Mouse (Mus musculus): ENCODE measurements around the gene Il18bp. TPM values are rescaled to one million over a fixed set of nuclear protein-coding genes. Genes with fewer than 3 reads are reported as not detected.

Il18bp gene
- polyA plus RNA-seq, 1 experiment, result 49.6 TPM

Other genes starting within 250 kb of the Il18bp start
- 0.41 and 0.45 TPM in 2 replicates for gene Phox2a, start 200.4 kb downstream of the Il18bp start, polyA plus RNA-seq (2012; rRNA removed)
- gene Inppl1, start 180.5 kb downstream of the Il18bp start, polyA plus RNA-seq (2012; rRNA removed), result 54.1 and 73.6 TPM in 2 replicates
- gene Folr2, start 161.5 kb downstream of the Il18bp start, polyA plus RNA-seq (2012; rRNA removed), result 2.8 and 5.6 TPM in 2 replicates
- 46.4 and 67.7 TPM in 2 replicates for gene Anapc15, start 155.0 kb downstream of the Il18bp start, polyA plus RNA-seq (2012; rRNA removed)
- 1.3 and 2.8 TPM in 2 replicates for gene Folr1, start 147.9 kb downstream of the Il18bp start, polyA plus RNA-seq (2012; rRNA removed)
- 185 and 198 TPM in 2 replicates for gene Lamtor1, start 112.8 kb downstream of the Il18bp start, polyA plus RNA-seq (2012; rRNA removed)
- gene Tomt, start 112.3 kb downstream of the Il18bp start, polyA plus RNA-seq (2012; rRNA removed), result 0.11 and 0.14 TPM in 2 replicates
- 6.3 and 6.8 TPM in 2 replicates for gene Lrrc51, start 84.8 kb downstream of the Il18bp start, polyA plus RNA-seq (2012; rRNA removed)
- 44.7 and 56.1 TPM in 2 replicates for gene Numa1, start 84.6 kb downstream of the Il18bp start, polyA plus RNA-seq (2012; rRNA removed)
- 39.9 and 70.6 TPM in 2 replicates for gene Rnf121, start 46.8 kb upstream of the Il18bp start, polyA plus RNA-seq (2012; rRNA removed)
- 14.3 and 14.4 TPM in 2 replicates for gene Xndc1, start 46.8 kb upstream of the Il18bp start, polyA plus RNA-seq (2012; rRNA removed)
- gene Xntrpc, start 47.0 kb upstream of the Il18bp start, polyA plus RNA-seq (2012; rRNA removed), result 1.5 and 2.2 TPM in 2 replicates
- not detected in 2 replicates for gene Trpc2, start 64.4 kb upstream of the Il18bp start, polyA plus RNA-seq (2012; rRNA removed)
- 0.09 TPM in 1 of 2 replicates, not detected in the other for gene Art1, start 83.1 kb upstream of the Il18bp start, polyA plus RNA-seq (2012; rRNA removed)
- 0.24 and 0.29 TPM in 2 replicates for gene Art5, start 90.8 kb upstream of the Il18bp start, polyA plus RNA-seq (2012; rRNA removed)
- gene Chrna10, start 98.1 kb upstream of the Il18bp start, polyA plus RNA-seq (2012; rRNA removed), result 0.26 and 0.60 TPM in 2 replicates
- gene Nup98, start 191.5 kb upstream of the Il18bp start, polyA plus RNA-seq (2012; rRNA removed), result 11.7 and 15.5 TPM in 2 replicates
- 48.3 and 64.8 TPM in 2 replicates for gene Pgap2, start 191.5 kb upstream of the Il18bp start, polyA plus RNA-seq (2012; rRNA removed)
- 104 and 114 TPM in 2 replicates for gene Rhog, start 237.4 kb upstream of the Il18bp start, polyA plus RNA-seq (2012; rRNA removed)
- gene Stim1, start 249.1 kb upstream of the Il18bp start, polyA plus RNA-seq (2012; rRNA removed), result 21.6 and 25.3 TPM in 2 replicates